Mouse (Mus musculus): ENCODE data around the gene Hoxd9. TPM values are rescaled to one million over a fixed set of nuclear protein-coding genes. Genes with fewer than 3 reads are reported as not detected.

The Hoxd9 gene
- polyA plus RNA-seq, 1 experiment from 2014 or later = not detected

GRCm38 (mm10) chr2:74688795-74689573 lies 8.5 kb upstream of the Hoxd9 start:
- no peaks in the 10 kb centered on the region for H3K9me3 ChIP-seq (ENCODE audit: control insufficient read depth, low read length)
- 0 out of 2 replicates have a peak, but pooled peaks cover 2% of the 10 kb centered on the region for H3K4me1 ChIP-seq (replicated peaks; ENCODE audit: control insufficient read depth, insufficient read depth, low read length)
- H3K4me3 ChIP-seq (replicated peaks; ENCODE audit: low read length) = no peak overlapping the region
- H3K36me3 ChIP-seq (ENCODE audit: control insufficient read depth, insufficient read depth) = no peaks in the 10 kb centered on the region
- H3K27ac ChIP-seq (ENCODE audit: low read length) = no peak overlapping the region
- H3K4me2 ChIP-seq (ENCODE audit: low read length) = no peak overlapping the region
- WGBS = 2% methylated on average over 12 of the region's 12 CpGs
- ATAC-seq = no peak
- peaks cover 79% of the 10 kb centered on the region for H3K27me3 ChIP-seq (replicated peaks; ENCODE audit: control insufficient read depth, insufficient read depth, low read length)
- H3K9ac ChIP-seq (replicated peaks; ENCODE audit: low read depth, low read length) = no peak overlapping the region

GRCm38 (mm10) chr2:74689574-74690337 lies 7.8 kb upstream of the Hoxd9 start:
- WGBS = under 1% methylated on average over 24 of the region's 24 CpGs
- H3K9ac ChIP-seq (replicated peaks; ENCODE audit: low read depth, low read length) = no peak overlapping the region
- no peak overlapping the region for H3K4me2 ChIP-seq (ENCODE audit: low read length)
- H3K36me3 ChIP-seq (ENCODE audit: control insufficient read depth, insufficient read depth) = no peaks in the 10 kb centered on the region
- peaks cover 80% of the 10 kb centered on the region for H3K27me3 ChIP-seq (replicated peaks; ENCODE audit: control insufficient read depth, insufficient read depth, low read length)
- H3K4me3 ChIP-seq (replicated peaks; ENCODE audit: low read length) = no peak overlapping the region
- H3K4me1 ChIP-seq (replicated peaks; ENCODE audit: control insufficient read depth, insufficient read depth, low read length) = 0 out of 2 replicates have a peak, but pooled peaks cover 2% of the 10 kb centered on the region
- no peaks in the 10 kb centered on the region for H3K9me3 ChIP-seq (ENCODE audit: control insufficient read depth, low read length)
- no peak overlapping the region for H3K27ac ChIP-seq (ENCODE audit: low read length)
- ATAC-seq = no peak

- H3K36me3 ChIP-seq (ENCODE audit: control insufficient read depth, insufficient read depth) = no peaks in the 10 kb centered on the region
- ATAC-seq = no peak
- no peak overlapping the region for H3K4me2 ChIP-seq (ENCODE audit: low read length)
- no peak overlapping the region for H3K9ac ChIP-seq (replicated peaks; ENCODE audit: low read depth, low read length)
- 0 out of 2 replicates have a peak, but pooled peaks cover 2% of the 10 kb centered on the region for H3K4me1 ChIP-seq (replicated peaks; ENCODE audit: control insufficient read depth, insufficient read depth, low read length)
- no peak overlapping the region for H3K27ac ChIP-seq (ENCODE audit: low read length)
- peaks cover 80% of the 10 kb centered on the region for H3K27me3 ChIP-seq (replicated peaks; ENCODE audit: control insufficient read depth, insufficient read depth, low read length)
- no peak overlapping the region for H3K4me3 ChIP-seq (replicated peaks; ENCODE audit: low read length)
- WGBS = 8% methylated on average over 8 of the region's 8 CpGs
- no peaks in the 10 kb centered on the region for H3K9me3 ChIP-seq (ENCODE audit: control insufficient read depth, low read length)
Observed at GRCm38 (mm10) chr2:74690338-74690716, 7.2 kb upstream of the Hoxd9 start.

- Histone ChIP-seq H3K4me2 (ENCODE audit: low read length) (no peak within 1 kb of the TSS), H3K27ac (ENCODE audit: low read length) (no peak within 1 kb of the TSS), H3K9ac (replicated peaks; ENCODE audit: low read depth, low read length) (no peak within 1 kb of the TSS), H3K36me3 (ENCODE audit: control insufficient read depth, insufficient read depth) (no peaks in the 10 kb centered on the region), H3K27me3 (replicated peaks; ENCODE audit: control insufficient read depth, insufficient read depth, low read length) (peaks cover 86% of the 10 kb centered on the region), H3K4me1 (replicated peaks; ENCODE audit: control insufficient read depth, insufficient read depth, low read length) (0 out of 2 replicates have a peak, but pooled peaks cover 2% of the 10 kb centered on the region), H3K4me3 (replicated peaks; ENCODE audit: low read length) (no peak within 1 kb of the TSS), H3K9me3 (ENCODE audit: control insufficient read depth, low read length) (no peaks in the 10 kb centered on the region)
- under 1% methylated on average over 52 of the region's 56 CpGs for WGBS
- ATAC-seq = peak; percentile 31; the same call in 1 of the 2 replicates
Observed at GRCm38 (mm10) chr2:74691022-74691951, 6.2 kb upstream of the Hoxd9 start, which contains the start of gene Hoxd10. Hoxd10 (plus strand) TSS chr2:74691924.

GRCm38 (mm10) chr2:74691995-74692807 lies 5.3 kb upstream of the Hoxd9 start:
- WGBS = 4% methylated on average over 35 of the region's 35 CpGs
- H3K36me3 ChIP-seq (ENCODE audit: control insufficient read depth, insufficient read depth) = no peaks in the 10 kb centered on the region

GRCm38 (mm10) chr2:74692808-74693431 lies 4.6 kb upstream of the Hoxd9 start:
- peaks cover 7% of the 10 kb centered on the region for H3K4me1 ChIP-seq (replicated peaks; ENCODE audit: control insufficient read depth, insufficient read depth, low read length)
- H3K4me3 ChIP-seq (replicated peaks; ENCODE audit: low read length) = no peak overlapping the region
- no peak overlapping the region for H3K9ac ChIP-seq (replicated peaks; ENCODE audit: low read depth, low read length)
- no peak for ATAC-seq
- H3K27me3 ChIP-seq (replicated peaks; ENCODE audit: control insufficient read depth, insufficient read depth, low read length) = peaks cover 85% of the 10 kb centered on the region
- no peaks in the 10 kb centered on the region for H3K36me3 ChIP-seq (ENCODE audit: control insufficient read depth, insufficient read depth)
- H3K4me2 ChIP-seq (ENCODE audit: low read length) = no peak overlapping the region
- no peaks in the 10 kb centered on the region for H3K9me3 ChIP-seq (ENCODE audit: control insufficient read depth, low read length)
- WGBS = 1% methylated on average over 20 of the region's 20 CpGs
- no peak overlapping the region for H3K27ac ChIP-seq (ENCODE audit: low read length)

More at GRCm38 (mm10) chr2:74691995-74692807, 5.3 kb upstream of the Hoxd9 start:
- no peak for ATAC-seq
- Histone ChIP-seq H3K4me2 (ENCODE audit: low read length) (no peak overlapping the region), H3K9me3 (ENCODE audit: control insufficient read depth, low read length) (no peaks in the 10 kb centered on the region), H3K27me3 (replicated peaks; ENCODE audit: control insufficient read depth, insufficient read depth, low read length) (peaks cover 85% of the 10 kb centered on the region), H3K9ac (replicated peaks; ENCODE audit: low read depth, low read length) (no peak overlapping the region), H3K4me1 (replicated peaks; ENCODE audit: control insufficient read depth, insufficient read depth, low read length) (0 out of 2 replicates have a peak, but pooled peaks cover 2% of the 10 kb centered on the region), H3K27ac (ENCODE audit: low read length) (no peak overlapping the region), H3K4me3 (replicated peaks; ENCODE audit: low read length) (no peak overlapping the region)

- WGBS = 3% methylated on average over 4 of the region's 4 CpGs
- peaks cover 12% of the 10 kb centered on the region for H3K4me1 ChIP-seq (replicated peaks; ENCODE audit: control insufficient read depth, insufficient read depth, low read length)
Observed at GRCm38 (mm10) chr2:74693432-74693827, 4.1 kb upstream of the Hoxd9 start.

GRCm38 (mm10) chr2:74694066-74694465 lies 3.5 kb upstream of the Hoxd9 start:
- H3K9me3 ChIP-seq (ENCODE audit: control insufficient read depth, low read length) = no peaks in the 10 kb centered on the region
- peaks cover 13% of the 10 kb centered on the region for H3K4me1 ChIP-seq (replicated peaks; ENCODE audit: control insufficient read depth, insufficient read depth, low read length)

More at GRCm38 (mm10) chr2:74693432-74693827, 4.1 kb upstream of the Hoxd9 start:
- Histone ChIP-seq H3K9ac (replicated peaks; ENCODE audit: low read depth, low read length) (no peak overlapping the region), H3K36me3 (ENCODE audit: control insufficient read depth, insufficient read depth) (no peaks in the 10 kb centered on the region), H3K4me2 (ENCODE audit: low read length) (no peak overlapping the region), H3K4me3 (replicated peaks; ENCODE audit: low read length) (no peak overlapping the region), H3K27ac (ENCODE audit: low read length) (no peak overlapping the region), H3K27me3 (replicated peaks; ENCODE audit: control insufficient read depth, insufficient read depth, low read length) (peaks cover 83% of the 10 kb centered on the region), H3K9me3 (ENCODE audit: control insufficient read depth, low read length) (no peaks in the 10 kb centered on the region)
- ATAC-seq = no peak

More at GRCm38 (mm10) chr2:74694066-74694465, 3.5 kb upstream of the Hoxd9 start:
- no peak overlapping the region for H3K4me2 ChIP-seq (ENCODE audit: low read length)
- H3K36me3 ChIP-seq (ENCODE audit: control insufficient read depth, insufficient read depth) = no peaks in the 10 kb centered on the region
- no peak overlapping the region for H3K27ac ChIP-seq (ENCODE audit: low read length)
- no peak for ATAC-seq
- WGBS = under 1% methylated on average over 16 of the region's 16 CpGs
- no peak overlapping the region for H3K4me3 ChIP-seq (replicated peaks; ENCODE audit: low read length)
- no peak overlapping the region for H3K9ac ChIP-seq (replicated peaks; ENCODE audit: low read depth, low read length)
- peaks cover 86% of the 10 kb centered on the region for H3K27me3 ChIP-seq (replicated peaks; ENCODE audit: control insufficient read depth, insufficient read depth, low read length)
